8 mouse cellular contexts compared by ENCODE assay signal in genomic region chr9:72133089-72133771, GRCm38 (mm10). TPM values are rescaled to one million over a fixed set of nuclear protein-coding genes. Genes with fewer than 3 reads are reported as not detected.
A peak's percentile ranks its signal among the peaks of the same experiment; 100 is the strongest.
DNase-seq lines count a peak whose midpoint lies in the region; ATAC-seq and TF ChIP-seq lines count a peak whose summit lies in the region.

No protein-coding gene starts in this region.

- H3K9ac ChIP-seq in forebrain, embryonic 16.5 days (replicated peaks; ENCODE audit: low read depth, low read length): peak overlapping the region; percentile 76
- peak overlapping the region; percentile 85 for H3K9ac ChIP-seq in lung, embryonic 16.5 days (ENCODE audit: low read length)

- peaks cover 25% of the 10 kb centered on the region for H3K4me1 ChIP-seq in G1E (ENCODE audit: insufficient read depth, low read depth, low read length)
- H3K4me1 ChIP-seq in forebrain, embryonic 16.5 days (replicated peaks; ENCODE audit: control insufficient read depth, insufficient read depth, low read length): peaks cover 10% of the 10 kb centered on the region; the same call in 1 of the 2 replicates
- peaks cover 3% of the 10 kb centered on the region; the same call in 1 of the 2 replicates for H3K4me1 ChIP-seq in lung, embryonic 16.5 days (replicated peaks; ENCODE audit: control insufficient read depth, insufficient read depth, low read length)

- intact Hi-C loops in heart, postnatal 36 days (cut with DNase I): loop anchor here (1.0 to 5.0 kb wide), 3 partner anchors 22 to 144 kb away; partner anchors contain the start of gene Tcf12

- H3K4me3 ChIP-seq in G1E (ENCODE audit: low read depth, low read length): peak overlapping the region; percentile 75
- peak overlapping the region; percentile 61 for H3K4me3 ChIP-seq in forebrain, embryonic 16.5 days (replicated peaks; ENCODE audit: low read length)
- peak overlapping the region; percentile 67 for H3K4me3 ChIP-seq in lung, embryonic 16.5 days (ENCODE audit: low read length)

- H3K27me3 ChIP-seq in G1E (ENCODE audit: insufficient read depth, low read length): peaks cover 7% of the 10 kb centered on the region; the same call in 1 of the 2 replicates
- H3K27me3 ChIP-seq in forebrain, embryonic 16.5 days (replicated peaks; ENCODE audit: control insufficient read depth, insufficient read depth, low read length): no peaks in the 10 kb centered on the region
- no peaks in the 10 kb centered on the region for H3K27me3 ChIP-seq in lung, embryonic 16.5 days (ENCODE audit: control insufficient read depth, insufficient read depth, low read depth, low read length)

- peak overlapping the region; percentile 62 for H3K27ac ChIP-seq in forebrain, embryonic 16.5 days (ENCODE audit: low read length)
- peak overlapping the region; percentile 95 for H3K27ac ChIP-seq in lung, embryonic 16.5 days (ENCODE audit: low read length)

- no peaks in the 10 kb centered on the region for H3K9me3 ChIP-seq in G1E (replicated peaks)
- no peaks in the 10 kb centered on the region for H3K9me3 ChIP-seq in forebrain, embryonic 16.5 days (ENCODE audit: control insufficient read depth, low read length)
- H3K9me3 ChIP-seq in lung, embryonic 16.5 days (ENCODE audit: control insufficient read depth, low read length): no peaks in the 10 kb centered on the region

- DNase-seq in G1E (ENCODE audit: low spot score): peak; percentile 76
- peak; percentile 87 for DNase-seq in cerebellum, adult 11-12 months
- DNase-seq in heart, postnatal 36 days: peak; percentile 88 to 95
- peak; percentile 83 for DNase-seq in layer of hippocampus, adult 9-11 months
- DNase-seq in ovary, adult 18-20 months (ENCODE audit: low spot score): peak; percentile 92
- DNase-seq in thymus, postnatal 0 days (ENCODE audit: low spot score): peak; percentile 84

- peak overlapping the region; percentile 85 for H3K4me2 ChIP-seq in forebrain, embryonic 16.5 days (ENCODE audit: low read length)
- peak overlapping the region; percentile 69 for H3K4me2 ChIP-seq in lung, embryonic 16.5 days (ENCODE audit: low read depth, low read length)

- H3K36me3 ChIP-seq in G1E (replicated peaks): no peaks in the 10 kb centered on the region
- H3K36me3 ChIP-seq in forebrain, embryonic 16.5 days (ENCODE audit: control insufficient read depth, insufficient read depth): no peaks in the 10 kb centered on the region
- no peaks in the 10 kb centered on the region for H3K36me3 ChIP-seq in lung, embryonic 16.5 days (ENCODE audit: control insufficient read depth, insufficient read depth, low read length)

- peak; percentile 15; the same call in 1 of the 2 replicates for ATAC-seq in G1E (ENCODE audit: extremely low read depth, insufficient number of reproducible peaks, low FRiP score, poor library complexity, severe bottlenecking)
- peak; percentile 96 for ATAC-seq in forebrain, embryonic 16.5 days
- ATAC-seq in lung, embryonic 16.5 days (ENCODE audit: low read depth): peak; percentile 99

- TF ChIP-seq CTCF in G1E (IDR thresholded peaks at IDR 0.05; ENCODE audit: low read depth, low read length): no peak

- WGBS in forebrain, embryonic 16.5 days: 2% methylated on average over 52 of the region's 56 CpGs
- 1% methylated on average over 42 of the region's 56 CpGs for WGBS in lung, embryonic 16.5 days

RNA-seq across cellular contexts. Expression of gene Tcf12, which starts 21.6 kb away (rescaled TPM):
- total RNA-seq in G1E (2014; fragmentation: Nextera tagmentation) (329 and 366 TPM in 2 replicates), G1E (2017) (76.1 and 80.7 TPM in 2 replicates)
- 34.7 and 49.3 TPM in 2 replicates for polyA plus RNA-seq in G1E (2012)
- 52.0 and 57.0 TPM in 2 replicates for polyA plus RNA-seq in forebrain, embryonic 16.5 days (2015; fragmentation: Nextera tagmentation; extraction: Ambion mirVana)
- total RNA-seq in heart, postnatal 36 days (2021): 10 to 100 TPM; 29.7 to 39.4 TPM
- 54.9 and 60.4 TPM in 2 replicates for polyA plus RNA-seq in lung, embryonic 16.5 days (2015; fragmentation: Nextera tagmentation; extraction: Ambion mirVana)
- polyA plus RNA-seq in thymus, postnatal 0 days (2015; fragmentation: Nextera tagmentation; extraction: Ambion mirVana): 110 and 142 TPM in 2 replicates

Comparison
In these comparisons a context has a peak if more than half of its experiments do, and no peak if none do; other contexts are left out.
1. Peak in every context shown above with its lines: DNase-seq, ATAC-seq, H3K4me3 ChIP-seq and H3K27ac ChIP-seq.
2. ATAC-seq: peak in every context shown above with its lines; median percentile 99 in lung, embryonic 16.5 days; 96 in forebrain, embryonic 16.5 days; 15 in G1E.